In genomic region chr5:138979840-138980239, GRCm38 (mm10) we compare ENCODE assay signal across 13 mouse cellular contexts. TPM values are rescaled to one million over a fixed set of nuclear protein-coding genes. Genes with fewer than 3 reads are reported as not detected.
A peak's percentile ranks its signal among the peaks of the same experiment; 100 is the strongest.
DNase-seq lines count a peak whose midpoint lies in the region; ATAC-seq and TF ChIP-seq lines count a peak whose summit lies in the region.
"Had no signal": no experiment of that assay in that cellular context is flagged by ENCODE, and none has a peak within 500 bp of the region (broad histone marks: within the 10 kb centered on the region; RNA-seq: fewer than 3 reads in every experiment).

No protein-coding gene starts in this region.

- H3K4me3 ChIP-seq in heart, embryonic 13.5 days: no peak overlapping the region
- no peak overlapping the region for H3K4me3 ChIP-seq in lung, adult 2 months (replicated peaks; ENCODE audit: extremely low read depth, low read depth, low read length)
- no peak overlapping the region for H3K4me3 ChIP-seq in embryonic facial prominence, embryonic 14.5 days (ENCODE audit: low read depth, low read length)
- H3K4me3 ChIP-seq in lung, postnatal 0 days (ENCODE audit: low read depth, low read length): no peak overlapping the region
- H3K4me3 ChIP-seq: lung, embryonic 15.5 days; midbrain, embryonic 15.5 days; neural tube, embryonic 12.5 days had no signal

- no peak for DNase-seq in heart, postnatal 4 days
- peak; percentile 26 for DNase-seq in lung, adult 2 months
- DNase-seq in lung, postnatal 25 days (ENCODE audit: low spot score): no peak
- DNase-seq in embryonic facial prominence, embryonic 14.5 days (ENCODE audit: low spot score): no peak
- DNase-seq in lung, postnatal 0 days (ENCODE audit: low spot score): peak; percentile 45
- DNase-seq in adrenal gland, postnatal 14 days: no peak
- DNase-seq: adrenal gland, adult 8-10 months; gastrocnemius, postnatal 10 days had no signal

- WGBS in heart, embryonic 13.5 days: 41% methylated on average over 8 of the region's 8 CpGs
- 41% methylated on average over 8 of the region's 8 CpGs for WGBS in lung, adult 2 months
- 54% methylated on average over 8 of the region's 8 CpGs for WGBS in embryonic facial prominence, embryonic 14.5 days
- WGBS in lung, postnatal 0 days: 37% methylated on average over 8 of the region's 8 CpGs

- no peaks in the 10 kb centered on the region for H3K9me3 ChIP-seq in heart, embryonic 13.5 days
- no peaks in the 10 kb centered on the region for H3K9me3 ChIP-seq in embryonic facial prominence, embryonic 14.5 days (ENCODE audit: control insufficient read depth, low read length)
- H3K9me3 ChIP-seq in lung, postnatal 0 days (ENCODE audit: low read length): no peaks in the 10 kb centered on the region
- H3K9me3 ChIP-seq: lung, embryonic 15.5 days; midbrain, embryonic 15.5 days; neural tube, embryonic 12.5 days had no signal

- H3K36me3 ChIP-seq in heart, embryonic 13.5 days: peaks cover 93% of the 10 kb centered on the region
- H3K36me3 ChIP-seq in embryonic facial prominence, embryonic 14.5 days (ENCODE audit: control insufficient read depth, insufficient read depth, low read length): peaks cover 28% of the 10 kb centered on the region; the same call in 1 of the 2 replicates
- 0 out of 2 replicates have a peak, but pooled peaks cover 3% of the 10 kb centered on the region for H3K36me3 ChIP-seq in lung, postnatal 0 days (ENCODE audit: insufficient read depth, low read length)
- H3K36me3 ChIP-seq: midbrain, embryonic 15.5 days had no signal

- no peak for ATAC-seq in heart, embryonic 13.5 days (ENCODE audit: extremely low read depth, insufficient number of reproducible peaks, low FRiP score, low TSS enrichment)
- 0 out of 2 replicates have a peak, but pooled peaks have one; percentile 23 for ATAC-seq in embryonic facial prominence, embryonic 14.5 days (ENCODE audit: low read depth)
- peak; percentile 62 for ATAC-seq in lung, postnatal 0 days
- ATAC-seq in megakaryocyte-erythroid progenitor cell, adult 5-6 weeks (replicated peaks; ENCODE audit: low FRiP score, low TSS enrichment, poor library complexity, severe bottlenecking): no peak
- ATAC-seq: midbrain, embryonic 15.5 days had no signal

- TF ChIP-seq CTCF in lung, adult 2 months (IDR thresholded peaks at IDR 0.05; ENCODE audit: insufficient read depth, low read length): no peak
- TF ChIP-seq CTCF in lung, postnatal 0 days (IDR thresholded peaks at IDR 0.05): no peak

- H3K4me2 ChIP-seq in heart, embryonic 13.5 days: no peak overlapping the region
- no peak overlapping the region for H3K4me2 ChIP-seq in embryonic facial prominence, embryonic 14.5 days (ENCODE audit: low read depth, low read length)
- no peak overlapping the region for H3K4me2 ChIP-seq in lung, postnatal 0 days (replicated peaks; ENCODE audit: low read depth, low read length)
- H3K4me2 ChIP-seq: lung, embryonic 15.5 days; midbrain, embryonic 15.5 days; neural tube, embryonic 12.5 days had no signal

- H3K27me3 ChIP-seq in heart, embryonic 13.5 days (replicated peaks): no peaks in the 10 kb centered on the region
- no peaks in the 10 kb centered on the region for H3K27me3 ChIP-seq in embryonic facial prominence, embryonic 14.5 days (replicated peaks; ENCODE audit: control insufficient read depth, insufficient read depth, low read length)
- H3K27me3 ChIP-seq in lung, postnatal 0 days (replicated peaks; ENCODE audit: insufficient read depth, low read length): no peaks in the 10 kb centered on the region
- H3K27me3 ChIP-seq: lung, embryonic 15.5 days; midbrain, embryonic 15.5 days; neural tube, embryonic 12.5 days had no signal

- no peak for TF ChIP-seq EP300 in lung, postnatal 0 days (IDR thresholded peaks at IDR 0.05)

- 0 out of 2 replicates have a peak overlapping the region, but pooled peaks have one; percentile 12 for H3K27ac ChIP-seq in heart, embryonic 13.5 days (replicated peaks)
- no peak overlapping the region for H3K27ac ChIP-seq in embryonic facial prominence, embryonic 14.5 days (replicated peaks; ENCODE audit: low read depth, low read length)
- no peak overlapping the region for H3K27ac ChIP-seq in lung, postnatal 0 days (ENCODE audit: low read length)
- H3K27ac ChIP-seq: lung, embryonic 15.5 days; midbrain, embryonic 15.5 days; neural tube, embryonic 12.5 days had no signal

- H3K9ac ChIP-seq in heart, embryonic 13.5 days: peak overlapping the region; percentile 47
- H3K9ac ChIP-seq in embryonic facial prominence, embryonic 14.5 days (ENCODE audit: low read depth, low read length): no peak overlapping the region
- no peak overlapping the region for H3K9ac ChIP-seq in lung, postnatal 0 days (replicated peaks; ENCODE audit: low read depth)
- H3K9ac ChIP-seq: lung, embryonic 15.5 days; midbrain, embryonic 15.5 days; neural tube, embryonic 12.5 days had no signal

- H3K4me1 ChIP-seq in heart, embryonic 13.5 days: peaks cover 41% of the 10 kb centered on the region
- no peaks in the 10 kb centered on the region; the same call in 1 of the 2 replicates for H3K4me1 ChIP-seq in lung, adult 2 months (ENCODE audit: control insufficient read depth, insufficient read depth, low read length)
- no peaks in the 10 kb centered on the region; the same call in 1 of the 2 replicates for H3K4me1 ChIP-seq in embryonic facial prominence, embryonic 14.5 days (ENCODE audit: control insufficient read depth, insufficient read depth, low read length)
- peaks cover 5% of the 10 kb centered on the region; the same call in 1 of the 2 replicates for H3K4me1 ChIP-seq in lung, postnatal 0 days (ENCODE audit: insufficient read depth, low read depth, low read length)
- H3K4me1 ChIP-seq: midbrain, embryonic 15.5 days; neural tube, embryonic 12.5 days had no signal

- TF ChIP-seq POLR2A in lung, adult 2 months (IDR thresholded peaks at IDR 0.05; ENCODE audit: borderline replicate concordance, extremely low read depth, low read depth, low read length): no peak

RNA-seq across cellular contexts. Expression of gene Pdgfa, which starts 17.3 kb away (rescaled TPM):
- 39.8 and 42.1 TPM in 2 replicates for polyA plus RNA-seq in heart, embryonic 13.5 days (2015; fragmentation: Nextera tagmentation; extraction: Ambion mirVana)
- total RNA-seq in heart, postnatal 4 days (2021): 10 to 100 TPM; 54.5 to 59.3 TPM
- 91.5 and 105 TPM in 2 replicates for polyA plus RNA-seq in lung, adult 2 months (2012; rRNA removed)
- 65.7 and 73.2 TPM in 2 replicates for polyA plus RNA-seq in embryonic facial prominence, embryonic 14.5 days (2014; fragmentation: Nextera tagmentation; extraction: Ambion mirVana)
- polyA plus RNA-seq in lung, postnatal 0 days (2015; fragmentation: Nextera tagmentation; extraction: Ambion mirVana): 108 and 114 TPM in 2 replicates
- total RNA-seq in adrenal gland, postnatal 14 days (2021): 22.0 and 26.0 TPM in 2 replicates
- total RNA-seq in megakaryocyte-erythroid progenitor cell, adult 5-6 weeks (2014; fragmentation: Nextera tagmentation): not detected in 2 replicates
- 1.5 TPM in 1 of 2 replicates, not detected in the other for total RNA-seq in megakaryocyte-erythroid progenitor cell, adult 5-6 weeks (2017)

Comparison
In these comparisons a context has a peak if more than half of its experiments do, and no peak if none do; other contexts are left out.
1. DNase-seq: peak in lung, adult 2 months (single experiment) and lung, postnatal 0 days (single experiment); none in heart, postnatal 4 days (single experiment), lung, postnatal 25 days (single experiment), embryonic facial prominence, embryonic 14.5 days (single experiment) and adrenal gland, postnatal 14 days (single experiment).
2. ATAC-seq: peak in embryonic facial prominence, embryonic 14.5 days (single experiment) and lung, postnatal 0 days (single experiment); none in heart, embryonic 13.5 days (single experiment) and megakaryocyte-erythroid progenitor cell, adult 5-6 weeks (single experiment).